Mouse (Mus musculus): ENCODE data around the gene Ldlrad2. TPM values are rescaled to one million over a fixed set of nuclear protein-coding genes. Genes with fewer than 3 reads are reported as not detected.

Ldlrad2 gene
- not detected for polyA plus RNA-seq (2017; shearing (Covaris generic))

DNA sequence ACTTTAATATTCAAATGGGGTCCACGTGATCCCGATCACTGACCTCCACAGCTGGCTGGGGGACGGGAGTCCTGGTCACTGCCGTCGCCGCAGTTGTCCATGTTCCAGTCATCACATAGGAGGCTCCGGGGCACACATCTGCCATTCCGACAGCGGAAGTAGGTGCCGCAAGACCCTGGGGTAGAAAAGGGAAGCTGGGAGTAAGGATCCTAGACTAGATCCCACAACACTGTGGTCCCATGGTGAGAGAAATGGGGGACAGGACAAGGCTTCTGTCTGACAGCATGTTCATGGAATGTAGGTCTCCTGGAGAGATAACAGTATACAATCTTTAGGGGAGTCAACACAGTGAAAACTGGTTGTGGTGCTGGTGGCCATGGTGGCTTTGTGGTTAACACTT, at the start of gene Ldlrad2:
Ldlrad2 (minus strand) TSS at position 101 of the 400 bp plus-strand sequence.

DNA sequence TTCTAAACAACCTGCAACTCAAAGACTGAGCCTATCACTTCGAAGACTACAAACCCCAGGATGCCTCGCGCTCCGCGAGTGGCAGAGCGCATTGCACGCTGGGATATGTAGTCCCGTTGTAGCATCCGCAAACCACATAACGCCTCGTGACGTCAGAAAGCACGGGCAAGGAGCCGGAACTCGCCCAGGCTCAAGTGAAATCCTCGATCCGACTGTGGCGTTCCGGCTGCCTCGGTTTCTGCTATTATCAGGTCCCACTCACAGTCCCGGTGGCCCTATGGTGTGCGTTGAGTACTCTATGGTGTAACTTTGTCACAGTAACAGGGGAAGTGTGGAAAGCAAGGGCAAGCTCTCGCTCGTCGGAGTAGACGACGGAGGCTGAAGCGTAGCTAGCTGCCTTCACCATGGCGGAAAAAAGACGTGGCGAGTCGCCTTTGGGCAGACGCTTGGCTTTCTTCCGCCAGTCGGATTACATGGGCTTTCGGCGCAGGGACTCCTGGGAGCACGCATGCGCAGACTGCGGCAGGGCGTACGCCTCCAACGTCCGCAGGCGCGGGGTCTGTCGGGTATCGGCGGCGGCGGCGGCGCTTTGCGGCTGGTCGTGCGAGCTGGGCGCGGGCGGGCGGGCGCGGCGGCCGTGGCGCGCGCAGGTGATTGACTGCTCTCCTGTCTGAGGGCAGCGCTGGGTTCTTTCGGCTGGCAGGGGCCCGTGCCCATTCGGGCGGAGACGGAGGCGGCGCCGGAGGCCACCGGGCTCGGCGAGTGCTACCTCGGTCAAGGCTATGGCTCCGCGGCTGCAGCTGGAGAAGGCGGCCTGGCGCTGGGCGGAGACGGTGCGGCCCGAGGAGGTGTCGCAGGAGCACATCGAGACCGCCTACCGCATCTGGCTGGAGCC, 19.5 kb upstream of the Ldlrad2 start, which contains the start of gene Usp48:
Usp48 (plus strand) TSS at position 155 of the 895 bp plus-strand sequence.

Other genes with a start within 250 kb of the Ldlrad2 start
- gene Cdc42, start 216.8 kb downstream of the Ldlrad2 start, polyA plus RNA-seq (2017; shearing (Covaris generic)) = 946 TPM
- not detected for gene Cela3a, start 164.8 kb downstream of the Ldlrad2 start, polyA plus RNA-seq (2017; shearing (Covaris generic))
- not detected for gene Cela3b, start 144.0 kb downstream of the Ldlrad2 start, polyA plus RNA-seq (2017; shearing (Covaris generic))
- not detected for gene 1700013G24Rik, start 121.3 kb downstream of the Ldlrad2 start, polyA plus RNA-seq (2017; shearing (Covaris generic))
- not detected for gene Hspg2, start 105.8 kb downstream of the Ldlrad2 start, polyA plus RNA-seq (2017; shearing (Covaris generic))
- gene Usp48, start 19.2 kb upstream of the Ldlrad2 start, polyA plus RNA-seq (2017; shearing (Covaris generic)) = 69.3 TPM
- 4.5 TPM for gene Rap1gap, start 90.2 kb upstream of the Ldlrad2 start, polyA plus RNA-seq (2017; shearing (Covaris generic))
- gene Alpl, start 221.8 kb upstream of the Ldlrad2 start, polyA plus RNA-seq (2017; shearing (Covaris generic)) = 3.4 TPM